Mouse (Mus musculus) midbrain, embryonic 14.5 days (tissue): Measurements from ENCODE around the gene Ddb2. TPM values are rescaled to one million over a fixed set of nuclear protein-coding genes. Genes with fewer than 3 reads are reported as not detected.

Experiments used
- ATAC-seq: fragments of 200-750 bp; cut with Nextera tagmentation; 2 replicates; pipeline ENCODE4 v1.8.0; 2017; ENCODE audit warnings: moderate number of reproducible peaks, moderate library complexity; ENCODE audit not compliant: low FRiP score, low TSS enrichment
- DNase-seq: peaks from one replicate; pipeline ENCODE4 v3.0.0-alpha.2; 2015
- H3K27ac ChIP-seq: fragments of 300-500 bp; sonication (generic); replicated peaks from 2 replicates; pipeline ENCODE4 v1.5.1; 2014; ENCODE audit warnings: mild to moderate bottlenecking, low read depth, low read length, moderate library complexity
- H3K27me3 ChIP-seq: fragments of 300-500 bp; sonication (generic); 2 replicates; pipeline ENCODE4 v1.6.1; 2014; ENCODE audit warnings: low read length, control low read depth, mixed read lengths; ENCODE audit not compliant: control insufficient read depth, insufficient read depth
- H3K36me3 ChIP-seq: fragments of 300-500 bp; sonication (generic); 2 replicates; pipeline ENCODE4 v1.6.1; 2014; ENCODE audit warnings: low read length, control low read depth; ENCODE audit not compliant: control insufficient read depth, insufficient read depth
- H3K4me1 ChIP-seq: fragments of 300-500 bp; sonication (generic); 2 replicates; pipeline ENCODE4 v1.6.1; 2014; ENCODE audit warnings: mild to moderate bottlenecking, antibody characterized with exemption, low read length, control low read depth; ENCODE audit not compliant: control insufficient read depth, insufficient read depth
- H3K4me2 ChIP-seq: fragments of 300-500 bp; sonication (generic); 2 replicates; pipeline ENCODE4 v1.6.1; 2014; ENCODE audit warnings: mild to moderate bottlenecking, low read length, moderate library complexity
- H3K4me3 ChIP-seq: fragments of 300-500 bp; sonication (generic); replicated peaks from 2 replicates; pipeline ENCODE4 v1.5.1; 2014; ENCODE audit warnings: low read depth, low read length
- H3K9ac ChIP-seq: fragments of 300-500 bp; sonication (generic); replicated peaks from 2 replicates; pipeline ENCODE4 v1.6.1; 2014; ENCODE audit warnings: mild to moderate bottlenecking, low read length, moderate library complexity
- H3K9me3 ChIP-seq: fragments of 300-500 bp; sonication (generic); 2 replicates; pipeline ENCODE4 v1.6.1; 2016; ENCODE audit warnings: low read length, control low read depth, mixed read lengths; ENCODE audit not compliant: control insufficient read depth
- WGBS: fragments of 180-500 bp; shearing (Covaris S2); extraction: QIAGEN DNeasy Blood & Tissue Kit; methylation state at CpG from one replicate; pipeline ENCODE4 v1.1.7; 2014; 5-methylcytosine and 5-hydroxymethylcytosine counted together
- polyA plus RNA-seq: library from polyadenylated mRNA; unstranded; fragments of >200 nt; fragmentation: Nextera tagmentation; extraction: Ambion mirVana; gene quantifications from 2 replicates; pipeline ENCODE4 v1.2.1, GENCODE M21; 2014

The Ddb2 gene
- polyA plus RNA-seq, 1 experiment from 2014 or later: 10.6 TPM

DNA sequence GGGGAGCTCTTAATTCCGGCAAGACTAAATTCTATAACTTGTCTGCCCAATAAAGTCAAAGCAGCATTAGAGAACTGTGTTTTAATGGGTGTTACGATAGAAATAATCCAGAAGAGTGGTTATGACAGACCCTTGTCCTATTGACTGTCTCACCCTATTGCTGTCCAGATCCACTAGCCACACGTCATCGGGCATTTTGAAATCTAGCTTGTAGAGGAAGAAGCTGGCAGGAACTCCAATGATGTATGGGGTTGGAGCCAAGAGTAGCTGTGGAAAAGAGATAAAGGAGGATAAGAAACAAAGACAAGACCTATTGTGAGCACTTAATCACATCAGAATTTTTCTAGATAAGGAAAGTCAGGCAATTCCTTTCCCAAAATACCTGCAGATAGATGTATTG is 61.3 kb downstream of the Ddb2 start:
- no peak for ATAC-seq
- 93% methylated on average over 4 of the region's 4 CpGs for WGBS
- no peak overlapping the region for H3K4me2 ChIP-seq
- no peaks in the 10 kb centered on the region for H3K27me3 ChIP-seq
- no peaks in the 10 kb centered on the region for H3K9me3 ChIP-seq
- H3K4me1 ChIP-seq: peaks cover 8% of the 10 kb centered on the region; the same call in 1 of the 2 replicates
- peaks cover 75% of the 10 kb centered on the region for H3K36me3 ChIP-seq
- no peak overlapping the region for H3K9ac ChIP-seq
- no peak overlapping the region for H3K4me3 ChIP-seq
- H3K27ac ChIP-seq: no peak overlapping the region
- DNase-seq: no peak

DNA sequence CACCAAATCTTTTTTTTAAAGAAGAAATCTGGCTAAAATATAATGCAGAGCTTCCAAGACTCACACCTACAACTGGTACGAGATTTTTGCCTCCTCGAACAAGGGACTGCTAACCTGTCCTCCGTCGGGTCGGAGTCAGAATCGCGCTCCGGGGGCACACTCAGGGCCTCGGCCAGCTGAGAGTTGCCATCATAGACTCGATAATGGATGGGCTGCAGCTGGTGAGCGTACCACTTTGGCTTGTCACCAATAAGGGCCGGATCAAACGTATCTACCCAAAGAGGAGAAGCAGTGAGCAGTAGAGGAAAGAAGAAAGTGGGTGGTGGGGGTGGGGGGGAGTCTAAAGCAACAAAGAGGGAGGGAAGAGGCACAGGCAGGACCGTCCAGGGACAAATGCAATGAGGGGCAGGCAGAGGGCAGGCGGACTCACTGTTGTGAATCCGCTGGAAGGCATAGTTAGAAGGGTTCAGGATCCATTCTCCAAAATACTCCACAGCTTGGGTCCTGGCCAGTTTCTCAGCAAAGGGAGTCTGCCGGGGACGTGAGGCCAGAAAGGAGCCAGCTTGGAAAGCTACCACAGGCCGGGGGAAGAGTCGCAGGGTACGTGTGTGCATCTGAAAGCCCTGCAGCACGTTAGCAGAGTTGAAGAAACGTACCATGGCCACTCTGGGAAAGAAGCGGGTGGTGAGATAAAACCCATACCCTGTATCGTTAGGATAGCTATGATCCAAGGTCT is 67.0 kb downstream of the Ddb2 start:
- no peaks in the 10 kb centered on the region for H3K4me1 ChIP-seq
- H3K4me2 ChIP-seq: no peak overlapping the region
- 93% methylated on average over 25 of the region's 25 CpGs for WGBS
- no peaks in the 10 kb centered on the region for H3K27me3 ChIP-seq
- no peak overlapping the region for H3K9ac ChIP-seq
- H3K36me3 ChIP-seq: peaks cover 91% of the 10 kb centered on the region
- DNase-seq (no peak), ATAC-seq (no peak)
- no peak overlapping the region for H3K4me3 ChIP-seq
- H3K9me3 ChIP-seq: no peaks in the 10 kb centered on the region
- H3K27ac ChIP-seq: no peak overlapping the region

DNA sequence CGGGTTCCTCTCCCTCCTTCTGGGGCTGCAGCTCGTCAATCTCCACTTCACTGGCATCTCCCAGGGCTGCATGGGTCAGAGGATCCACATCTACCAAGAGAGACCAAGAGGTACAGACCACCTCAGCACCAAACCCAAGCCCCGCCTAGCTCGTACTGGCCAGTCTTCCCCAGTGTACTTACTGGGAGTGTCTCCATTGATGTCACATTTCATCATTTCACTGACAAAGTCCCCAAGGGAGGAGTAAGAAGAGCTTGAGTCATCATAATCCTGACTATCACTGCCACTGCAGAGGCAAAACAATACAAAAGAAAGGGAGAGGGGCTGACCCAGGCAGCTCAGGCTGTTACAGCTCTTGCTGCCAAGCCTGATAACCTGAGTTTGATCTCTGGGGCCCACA is 69.2 kb downstream of the Ddb2 start:
- ATAC-seq (no peak), DNase-seq (no peak)
- WGBS: 81% methylated on average over 4 of the region's 4 CpGs
- H3K27ac ChIP-seq: no peak overlapping the region
- no peaks in the 10 kb centered on the region for H3K4me1 ChIP-seq
- no peaks in the 10 kb centered on the region for H3K9me3 ChIP-seq
- no peak overlapping the region for H3K4me3 ChIP-seq
- no peak overlapping the region for H3K9ac ChIP-seq
- no peaks in the 10 kb centered on the region for H3K27me3 ChIP-seq
- peaks cover 93% of the 10 kb centered on the region for H3K36me3 ChIP-seq
- no peak overlapping the region for H3K4me2 ChIP-seq

DNA sequence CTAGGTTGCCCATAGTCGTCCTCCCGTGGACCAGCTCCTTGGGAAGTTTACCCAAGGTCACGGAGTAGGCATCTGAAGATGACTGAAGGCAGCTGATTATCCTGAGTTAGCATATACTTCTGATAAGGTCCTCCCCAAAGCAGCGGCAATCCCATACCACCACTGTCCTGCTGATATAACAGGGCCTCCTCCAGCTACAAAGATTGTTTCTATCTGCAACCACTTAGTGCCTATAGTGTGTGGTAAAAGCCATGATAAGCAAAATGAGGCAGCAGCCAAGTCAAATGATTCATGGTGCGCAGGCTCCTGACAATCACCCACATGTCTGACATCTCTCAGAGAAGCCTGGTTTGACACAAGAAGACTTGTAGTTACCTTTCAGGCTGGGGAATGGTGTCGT is 71.8 kb downstream of the Ddb2 start:
- Histone ChIP-seq H3K27ac (no peak overlapping the region), H3K4me3 (no peak overlapping the region), H3K27me3 (no peaks in the 10 kb centered on the region), H3K4me2 (no peak overlapping the region), H3K4me1 (no peaks in the 10 kb centered on the region), H3K36me3 (peaks cover 95% of the 10 kb centered on the region), H3K9me3 (no peaks in the 10 kb centered on the region), H3K9ac (no peak overlapping the region)
- ATAC-seq (no peak), DNase-seq (no peak)
- WGBS: 92% methylated on average over 6 of the region's 6 CpGs

DNA sequence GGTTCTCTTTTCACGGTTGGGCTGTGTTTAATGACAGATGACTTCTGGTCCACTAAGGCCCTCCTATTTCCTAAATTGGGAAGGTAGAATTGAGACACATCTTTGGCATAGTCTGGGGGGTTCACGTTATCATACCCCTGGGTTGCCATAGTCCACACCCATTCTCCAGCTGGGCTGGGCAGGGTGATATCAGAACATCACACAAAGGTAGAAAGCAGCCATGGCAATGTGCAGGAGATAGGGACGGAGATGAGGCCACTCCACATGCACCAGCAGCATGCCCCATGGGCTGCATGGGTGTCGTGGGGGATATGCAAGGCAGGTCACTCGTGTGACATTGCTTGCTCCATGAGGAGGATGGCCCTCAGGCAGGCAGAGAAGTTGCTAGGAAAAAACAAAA is 73.2 kb downstream of the Ddb2 start:
- Histone ChIP-seq H3K36me3 (peaks cover 93% of the 10 kb centered on the region), H3K4me3 (no peak overlapping the region), H3K9ac (no peak overlapping the region), H3K4me2 (no peak overlapping the region), H3K4me1 (no peaks in the 10 kb centered on the region), H3K9me3 (no peaks in the 10 kb centered on the region), H3K27me3 (no peaks in the 10 kb centered on the region), H3K27ac (no peak overlapping the region)
- WGBS: 89% methylated on average over 5 of the region's 5 CpGs
- ATAC-seq (no peak), DNase-seq (no peak)

DNA sequence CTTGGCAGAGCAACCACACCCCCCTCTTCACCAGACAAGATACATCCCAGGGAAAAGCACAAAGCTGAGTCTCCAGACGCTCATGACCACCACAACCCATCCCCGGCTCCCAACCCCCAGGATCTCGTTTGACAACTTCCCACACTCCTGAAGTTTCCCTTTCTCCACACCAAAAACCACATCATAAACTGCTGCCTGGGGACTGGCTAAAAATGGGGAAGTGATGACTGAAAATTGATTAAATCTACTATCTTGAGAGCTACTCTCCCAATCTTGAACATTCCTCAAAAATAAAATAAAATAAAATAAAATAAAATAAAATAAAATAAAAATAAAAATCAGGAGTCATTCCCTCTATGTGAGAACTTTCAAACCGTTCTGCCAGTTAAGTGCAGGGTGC is 73.8 kb downstream of the Ddb2 start:
- Histone ChIP-seq H3K4me1 (no peaks in the 10 kb centered on the region), H3K27ac (no peak overlapping the region), H3K4me2 (no peak overlapping the region), H3K9me3 (no peaks in the 10 kb centered on the region), H3K4me3 (no peak overlapping the region), H3K36me3 (peaks cover 93% of the 10 kb centered on the region), H3K27me3 (no peaks in the 10 kb centered on the region), H3K9ac (no peak overlapping the region)
- no peak for ATAC-seq
- WGBS: 96% methylated on average over 4 of the region's 4 CpGs
- DNase-seq: no peak

Other genes starting within 250 kb of the Ddb2 start
- 0.57 TPM in 2 replicates for gene Rapsn, start 201.4 kb downstream of the Ddb2 start, polyA plus RNA-seq
- gene Psmc3, start 183.0 kb downstream of the Ddb2 start, polyA plus RNA-seq: 232 and 271 TPM in 2 replicates
- 21.9 and 26.7 TPM in 2 replicates for gene Slc39a13, start 166.6 kb downstream of the Ddb2 start, polyA plus RNA-seq
- gene Spi1, start 154.6 kb downstream of the Ddb2 start, polyA plus RNA-seq: 1.2 and 2.4 TPM in 2 replicates
- not detected in 2 replicates for gene Mybpc3, start 118.8 kb downstream of the Ddb2 start, polyA plus RNA-seq
- gene Madd, start 53.1 kb downstream of the Ddb2 start, polyA plus RNA-seq: 43.3 and 56.3 TPM in 2 replicates
- 0.90 and 2.6 TPM in 2 replicates for gene Nr1h3, start 34.1 kb downstream of the Ddb2 start, polyA plus RNA-seq
- gene Acp2, start 34.1 kb downstream of the Ddb2 start, polyA plus RNA-seq: 33.1 and 50.8 TPM in 2 replicates
- gene Pacsin3, start 19.0 kb upstream of the Ddb2 start, polyA plus RNA-seq: 8.2 and 11.4 TPM in 2 replicates
- 64.2 and 71.8 TPM in 2 replicates for gene Arfgap2, start 28.0 kb upstream of the Ddb2 start, polyA plus RNA-seq
- 175 and 176 TPM in 2 replicates for gene 1110051M20Rik, start 207.7 kb upstream of the Ddb2 start, polyA plus RNA-seq
- 2.8 and 4.7 TPM in 2 replicates for gene Lrp4, start 220.5 kb upstream of the Ddb2 start, polyA plus RNA-seq